Mouse (Mus musculus) heart, embryonic 16.5 days (tissue): ENCODE results near the gene Klhl32. TPM values are rescaled to one million over a fixed set of nuclear protein-coding genes. Genes with fewer than 3 reads are reported as not detected.
"Not testable (repeated sequence)": the region's sequence is repeated elsewhere in the genome, so short reads cannot be mapped to it uniquely, and the experiment has no call there.

Source experiments
- ATAC-seq: fragments of 200-750 bp; cut with Nextera tagmentation; replicated peaks from 2 replicates; pipeline ENCODE4 v1.8.0; 2017; ENCODE audit warnings: moderate number of reproducible peaks; ENCODE audit not compliant: insufficient read depth, low FRiP score; ENCODE audit errors: extremely low read depth
- H3K27ac ChIP-seq: fragments of 300-500 bp; sonication (generic); 2 replicates; pipeline ENCODE4 v1.5.1; 2014; ENCODE audit warnings: mild to moderate bottlenecking, low read length, control low read depth, moderate library complexity
- H3K27me3 ChIP-seq: fragments of 300-500 bp; sonication (generic); 2 replicates; pipeline ENCODE4 v1.6.1; 2014; ENCODE audit warnings: low read length, mixed read lengths; ENCODE audit not compliant: control insufficient read depth, insufficient read depth
- H3K36me3 ChIP-seq: fragments of 300-500 bp; sonication (generic); 2 replicates; pipeline ENCODE4 v1.6.1; 2014; ENCODE audit not compliant: control insufficient read depth, insufficient read depth
- H3K4me1 ChIP-seq: fragments of 300-500 bp; sonication (generic); 2 replicates; pipeline ENCODE4 v1.6.1; 2014; ENCODE audit warnings: low read length, mixed read lengths; ENCODE audit not compliant: control insufficient read depth, insufficient read depth
- H3K4me2 ChIP-seq: fragments of 300-500 bp; sonication (generic); 2 replicates; pipeline ENCODE4 v1.6.1; 2014; ENCODE audit warnings: low read depth, mild to moderate bottlenecking, control low read depth, low read length
- H3K4me3 ChIP-seq: fragments of 300-500 bp; sonication (generic); 2 replicates; pipeline ENCODE4 v1.5.1; 2014; ENCODE audit warnings: mild to moderate bottlenecking, control low read depth, low read length
- H3K9ac ChIP-seq: fragments of 300-500 bp; sonication (generic); 2 replicates; pipeline ENCODE4 v1.6.1; 2014; ENCODE audit warnings: low read length, control low read depth
- H3K9me3 ChIP-seq: fragments of 300-500 bp; sonication (generic); replicated peaks from 2 replicates; pipeline ENCODE4 v1.6.1; 2016; ENCODE audit warnings: low read length; ENCODE audit not compliant: control insufficient read depth
- WGBS: fragments of 180-500 bp; shearing (Covaris S2); extraction: QIAGEN DNeasy Blood & Tissue Kit; methylation state at CpG from one replicate; pipeline ENCODE4 v1.1.7; 2014; 5-methylcytosine and 5-hydroxymethylcytosine counted together
- polyA plus RNA-seq: library from polyadenylated mRNA; unstranded; fragments of >200 nt; fragmentation: Nextera tagmentation; extraction: Ambion mirVana; gene quantifications from 2 replicates; pipeline ENCODE4 v1.2.1, GENCODE M21; 2015

Klhl32 gene
- 3.7 and 4.6 TPM in 2 replicates for polyA plus RNA-seq

DNA sequence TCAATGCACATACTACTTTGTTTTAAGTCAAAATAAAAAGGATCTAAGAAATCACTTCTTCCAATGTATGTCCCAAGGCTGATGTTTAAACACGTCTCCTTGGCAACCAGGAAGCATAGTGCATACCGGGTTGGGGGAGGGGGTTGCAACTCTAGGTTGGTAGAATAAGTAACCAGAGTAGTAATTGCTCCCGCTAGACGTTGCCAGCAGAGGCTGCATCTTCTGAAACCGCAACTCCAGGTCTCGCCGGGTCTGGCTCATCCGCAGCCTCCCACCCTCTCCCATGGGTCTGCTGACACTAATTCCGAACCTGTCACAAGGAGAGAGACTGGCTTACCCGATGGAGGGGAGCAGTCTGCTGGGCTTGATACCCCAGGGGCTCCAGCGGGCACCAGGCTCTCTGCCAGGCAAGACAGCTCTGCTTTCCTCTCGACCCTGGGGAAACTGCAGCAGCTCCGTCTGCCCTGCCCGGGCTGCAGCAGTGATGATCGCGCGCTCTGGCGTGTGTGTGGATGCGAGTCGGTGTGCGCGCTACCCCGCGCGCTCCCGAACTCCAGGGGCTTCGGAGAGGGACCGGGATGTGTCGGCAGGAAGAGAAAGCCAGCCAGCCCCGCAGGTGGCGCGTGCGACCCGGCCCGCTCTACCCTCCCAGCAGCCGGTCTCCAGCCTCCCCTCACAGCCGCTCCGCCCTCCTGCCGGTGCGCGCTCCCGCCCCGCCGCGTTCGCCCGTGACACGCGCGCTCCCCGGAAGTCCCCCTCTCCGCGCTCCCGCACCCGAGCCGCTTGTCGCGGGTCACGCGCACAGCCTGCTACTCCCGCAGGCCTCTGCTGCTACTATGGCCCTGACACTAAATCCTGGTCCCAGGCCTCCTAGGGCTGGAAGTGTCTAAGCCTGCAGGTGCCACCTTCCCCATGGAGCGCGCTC lies at the start of gene Klhl32:
TSS of gene Klhl32 (minus strand) at position 724 of the 925 bp plus-strand sequence.
- H3K4me1 ChIP-seq = no peaks in the 10 kb centered on the region; the same call in 1 of the 2 replicates
- H3K4me3 ChIP-seq = peak within 1 kb of the TSS; percentile 83
- H3K9ac ChIP-seq = peak within 1 kb of the TSS; percentile 83
- H3K9me3 ChIP-seq = no peaks in the 10 kb centered on the region
- H3K36me3 ChIP-seq = no peaks in the 10 kb centered on the region
- H3K27ac ChIP-seq = peak within 1 kb of the TSS; percentile 73
- WGBS = under 1% methylated on average over 63 of the region's 63 CpGs
- no peaks in the 10 kb centered on the region for H3K27me3 ChIP-seq
- peak; percentile 89 for ATAC-seq
- H3K4me2 ChIP-seq = peak within 1 kb of the TSS; percentile 98

DNA sequence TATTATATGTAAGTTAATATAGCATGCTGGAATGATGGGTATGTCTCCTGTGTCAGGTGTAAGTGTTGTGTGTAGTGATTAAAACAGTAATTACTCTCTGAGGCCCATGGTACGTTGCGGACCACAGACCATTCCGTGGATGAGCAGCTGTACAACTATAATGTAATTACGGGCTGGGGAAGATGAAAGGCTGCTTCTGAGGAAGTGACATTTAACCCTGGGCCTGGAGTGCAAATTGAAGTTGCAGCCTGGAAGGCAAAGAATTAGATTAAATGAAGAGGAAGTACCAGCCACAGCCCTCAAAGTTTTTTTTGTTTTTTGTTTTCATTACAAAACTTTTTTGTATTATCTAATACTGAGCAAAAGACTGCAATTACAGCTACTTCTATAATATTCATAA lies 48.2 kb upstream of the Klhl32 start:
- H3K9ac ChIP-seq = peak overlapping the region; percentile 91
- H3K9me3 ChIP-seq = no peaks in the 10 kb centered on the region
- H3K4me1 ChIP-seq = peaks cover 11% of the 10 kb centered on the region
- H3K27ac ChIP-seq = no peak overlapping the region
- 40% methylated on average over 4 of the region's 4 CpGs for WGBS
- H3K27me3 ChIP-seq = no peaks in the 10 kb centered on the region
- ATAC-seq = no peak
- H3K4me2 ChIP-seq = peak overlapping the region; percentile 98
- peak overlapping the region; percentile 92 for H3K4me3 ChIP-seq
- H3K36me3 ChIP-seq = peaks cover 25% of the 10 kb centered on the region

DNA sequence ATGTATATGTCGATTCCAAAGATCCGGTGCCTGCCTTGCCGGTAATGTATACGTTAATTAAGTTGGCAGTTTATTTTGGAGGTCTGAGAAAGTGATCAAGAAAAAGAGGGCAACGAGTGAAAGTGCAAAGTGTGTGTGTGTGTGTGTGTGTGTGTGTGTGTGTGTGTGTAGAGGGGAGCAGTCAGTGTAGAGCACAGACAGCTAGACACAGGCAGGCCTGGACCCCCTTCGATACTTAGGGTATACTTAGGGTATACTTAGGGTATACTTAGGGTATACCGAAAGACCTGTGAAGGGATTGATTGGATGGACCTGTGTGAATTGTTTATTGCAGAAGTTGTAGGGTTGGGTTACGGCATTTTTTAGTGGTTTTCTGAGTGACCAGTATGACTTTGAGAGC lies 47.7 kb upstream of the Klhl32 start:
- peak overlapping the region; percentile 92 for H3K4me3 ChIP-seq
- H3K27me3 ChIP-seq = no peaks in the 10 kb centered on the region
- no peaks in the 10 kb centered on the region for H3K9me3 ChIP-seq
- WGBS = 20% methylated on average over 8 of the region's 8 CpGs
- H3K4me2 ChIP-seq = peak overlapping the region; percentile 98
- no peak for ATAC-seq
- H3K36me3 ChIP-seq = peaks cover 24% of the 10 kb centered on the region
- no peak overlapping the region for H3K27ac ChIP-seq
- peaks cover 11% of the 10 kb centered on the region for H3K4me1 ChIP-seq
- peak overlapping the region; percentile 91 for H3K9ac ChIP-seq

DNA sequence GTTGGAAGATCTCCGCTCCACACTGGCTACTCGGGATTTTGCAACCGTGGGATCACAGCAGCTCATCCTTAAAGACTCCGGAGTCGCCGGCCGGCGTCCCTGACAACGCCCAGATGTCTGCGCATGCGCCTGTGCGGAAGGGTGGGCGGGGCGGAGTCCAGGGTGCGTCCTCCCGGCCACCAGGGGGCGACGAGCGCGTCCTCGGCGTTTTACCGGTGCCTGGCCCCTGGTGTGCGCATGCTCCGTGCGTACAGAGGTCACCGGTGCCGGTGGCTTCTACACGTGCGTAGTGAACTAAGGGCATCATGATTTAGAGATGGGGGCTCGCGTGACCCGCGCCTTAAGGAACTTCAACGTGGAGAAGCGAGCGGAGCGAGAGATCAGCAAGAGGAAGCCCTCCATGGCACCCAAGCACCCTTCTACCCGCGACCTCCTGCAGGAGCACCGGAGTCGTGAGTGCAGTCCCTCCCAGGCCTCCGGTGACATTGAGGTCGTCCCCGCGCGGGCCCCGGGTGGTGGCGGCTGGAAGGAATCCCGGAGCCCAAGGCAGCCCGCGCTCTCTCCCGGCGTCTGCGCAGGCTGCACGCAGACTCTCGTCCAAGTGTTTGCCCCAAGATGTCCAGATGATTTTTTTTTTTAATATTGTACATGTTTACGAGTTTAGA lies 47.1 kb upstream of the Klhl32 start, which contains the start of gene Ndufaf4:
TSS of gene Ndufaf4 (plus strand) at position 233 of the 665 bp plus-strand sequence.
- ATAC-seq = peak; percentile 99
- WGBS = under 1% methylated on average over 58 of the region's 58 CpGs

DNA sequence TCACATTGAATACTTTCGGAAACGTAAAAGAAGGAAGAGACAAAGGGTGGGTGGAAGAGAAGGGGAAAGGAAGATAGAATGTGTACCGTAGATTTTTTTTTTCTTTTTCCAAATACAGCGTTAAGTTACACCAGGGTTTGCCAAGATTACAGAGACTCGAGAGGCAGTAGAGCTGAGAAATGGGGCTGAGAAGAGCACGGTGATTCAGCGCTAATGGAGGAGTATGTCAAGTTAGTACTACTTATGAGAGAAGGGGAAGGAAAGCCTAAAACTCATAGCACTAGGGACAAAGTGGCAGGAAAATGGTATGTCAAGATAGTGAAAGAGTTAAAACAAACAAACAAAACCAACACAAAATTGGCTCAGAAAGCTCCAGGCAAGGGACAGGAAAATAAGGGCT lies 46.4 kb upstream of the Klhl32 start:
- Histone ChIP-seq H3K4me1 (peaks cover 11% of the 10 kb centered on the region), H3K4me3 (peak overlapping the region; percentile 92), H3K36me3 (peaks cover 15% of the 10 kb centered on the region), H3K27me3 (no peaks in the 10 kb centered on the region), H3K9me3 (no peaks in the 10 kb centered on the region), H3K27ac (no peak overlapping the region), H3K9ac (peak overlapping the region; percentile 38), H3K4me2 (peak overlapping the region; percentile 98)
- WGBS = 11% methylated on average over 7 of the region's 7 CpGs
- no peak for ATAC-seq

More for the DNA sequence above, 47.1 kb upstream of the Klhl32 start, which contains the start of gene Ndufaf4:
- H3K4me3 ChIP-seq = peak within 1 kb of the TSS; percentile 92
- H3K36me3 ChIP-seq = peaks cover 17% of the 10 kb centered on the region
- peaks cover 11% of the 10 kb centered on the region for H3K4me1 ChIP-seq
- peak within 1 kb of the TSS; percentile 98 for H3K4me2 ChIP-seq
- H3K27me3 ChIP-seq = no peaks in the 10 kb centered on the region
- no peaks in the 10 kb centered on the region for H3K9me3 ChIP-seq
- peak within 1 kb of the TSS; percentile 81 for H3K27ac ChIP-seq
- H3K9ac ChIP-seq = peak within 1 kb of the TSS; percentile 91

DNA sequence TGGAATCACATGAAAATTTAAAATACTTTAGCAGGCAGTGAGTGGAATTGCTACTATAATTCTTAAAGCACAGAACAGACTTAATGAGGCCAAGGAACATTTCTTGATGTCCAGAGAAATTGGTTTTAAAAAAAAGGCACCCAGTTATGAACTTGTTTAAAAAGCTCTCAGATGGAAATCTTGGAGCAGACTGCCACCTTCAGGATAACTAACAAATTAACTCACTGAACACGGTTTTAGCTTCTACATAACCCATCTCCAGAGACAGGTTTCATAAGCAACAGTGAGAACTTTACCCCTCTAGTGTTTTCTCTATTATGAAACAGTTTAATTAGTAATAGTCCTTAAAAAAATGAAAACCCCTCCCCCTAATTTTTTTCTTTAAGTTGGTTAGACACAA lies 45.9 kb upstream of the Klhl32 start:
- Histone ChIP-seq H3K4me2 (no peak overlapping the region), H3K27me3 (no peaks in the 10 kb centered on the region), H3K4me1 (peaks cover 11% of the 10 kb centered on the region), H3K36me3 (peaks cover 12% of the 10 kb centered on the region), H3K9ac (no peak overlapping the region), H3K27ac (no peak overlapping the region), H3K4me3 (no peak overlapping the region), H3K9me3 (no peaks in the 10 kb centered on the region)
- no peak for ATAC-seq
- WGBS = 0% methylated on average over 1 of the region's 1 CpGs

DNA sequence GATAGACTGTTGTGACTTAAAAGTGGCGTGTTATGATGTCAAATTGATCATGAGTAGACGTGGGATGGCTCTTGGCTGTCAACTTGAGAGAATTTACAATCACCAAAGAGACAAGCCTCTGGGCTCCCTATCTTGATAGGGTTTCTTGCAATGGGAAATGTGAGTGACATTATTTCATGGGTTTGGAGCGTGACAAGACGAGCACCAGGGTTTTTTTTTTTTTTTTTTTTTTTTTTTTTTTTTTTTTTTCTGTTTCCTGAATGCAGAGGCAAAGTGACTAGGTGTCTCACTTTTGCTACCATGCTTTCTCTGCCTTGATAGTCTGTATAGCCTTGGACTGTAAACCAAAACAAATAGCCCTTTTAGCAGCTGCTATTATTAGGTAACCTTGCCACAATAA lies 43.7 kb upstream of the Klhl32 start:
- 64% methylated on average over 4 of the region's 4 CpGs for WGBS
- no peak for ATAC-seq
- Histone ChIP-seq H3K4me1 (peaks cover 11% of the 10 kb centered on the region), H3K4me2 (no peak overlapping the region), H3K9ac (no peak overlapping the region), H3K36me3 (no peaks in the 10 kb centered on the region), H3K27ac (no peak overlapping the region), H3K9me3 (peaks cover 3% of the 10 kb centered on the region; the same call in 1 of the 2 replicates), H3K27me3 (no peaks in the 10 kb centered on the region), H3K4me3 (no peak overlapping the region)

DNA sequence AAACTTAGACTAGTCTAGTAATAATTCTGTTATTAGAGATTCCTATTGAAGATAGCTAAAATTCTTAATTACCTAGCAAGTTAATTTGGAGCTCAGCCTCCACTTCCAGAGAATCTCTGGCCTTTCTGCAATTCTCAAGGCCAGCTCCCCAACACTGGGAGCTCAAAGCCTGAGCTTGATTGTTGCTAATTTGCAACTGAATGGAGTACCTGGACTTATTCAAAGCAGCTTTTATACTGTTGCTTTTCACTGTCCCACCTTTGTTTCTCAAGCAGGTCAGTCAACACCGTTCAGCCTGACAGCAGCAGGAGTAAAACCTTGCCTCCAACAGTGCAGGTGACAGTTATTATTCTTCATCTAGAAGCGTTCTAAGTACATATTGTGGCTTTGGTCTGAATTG lies 41.4 kb upstream of the Klhl32 start:
- not testable (repeated sequence) for H3K4me1 ChIP-seq, H3K4me3 ChIP-seq, H3K4me2 ChIP-seq, H3K27me3 ChIP-seq, H3K9ac ChIP-seq, H3K9me3 ChIP-seq, H3K36me3 ChIP-seq, H3K27ac ChIP-seq, ATAC-seq
- WGBS = 65% methylated on average over 2 of the region's 2 CpGs

DNA sequence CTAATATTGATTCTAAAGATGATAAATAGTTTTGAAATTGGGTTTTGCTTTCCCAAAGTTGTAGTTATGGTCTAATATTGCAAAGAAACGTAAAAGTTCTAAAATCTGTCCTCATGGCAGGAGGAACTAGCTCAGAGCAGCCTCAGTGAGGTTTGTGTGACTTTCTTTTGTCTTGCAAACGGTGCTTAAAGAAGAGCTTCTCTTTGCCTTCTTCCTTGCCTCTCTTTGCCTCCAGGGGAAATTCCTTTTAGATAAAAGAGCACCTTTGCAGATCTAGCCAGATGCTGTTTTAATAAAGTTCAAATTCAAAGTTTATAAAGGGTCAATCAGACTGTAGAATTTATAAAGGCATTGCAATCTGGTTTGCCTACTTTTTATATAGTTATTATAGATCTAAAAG lies 38.5 kb upstream of the Klhl32 start:
- not testable (repeated sequence) for ATAC-seq, H3K27me3 ChIP-seq, H3K4me2 ChIP-seq, H3K27ac ChIP-seq, H3K36me3 ChIP-seq, H3K9me3 ChIP-seq, H3K4me1 ChIP-seq, H3K4me3 ChIP-seq, H3K9ac ChIP-seq
- WGBS = 47% methylated on average over 2 of the region's 2 CpGs
